Mouse (Mus musculus) cerebral cortex, adult 2 months (tissue): ENCODE results near the gene Vasn.

Source experiments
- WGBS: fragments of 180-500 bp; shearing (Covaris S2); methylation state at CpG from one replicate; pipeline ENCODE4 v1.1.7; 2018; 5-methylcytosine and 5-hydroxymethylcytosine counted together

Vasn gene

GRCm38 (mm10) chr16:4667190-4667808 lies 27.6 kb downstream of the Vasn start:
- 27% methylated on average over 3 of the region's 3 CpGs for WGBS

GRCm38 (mm10) chr16:4670317-4670716 lies 30.6 kb downstream of the Vasn start:
- WGBS: 82% methylated on average over 5 of the region's 5 CpGs

- WGBS: 73% methylated on average over 4 of the region's 4 CpGs
These were observed 34.4 kb downstream of the Vasn start for GRCm38 (mm10) chr16:4674091-4674490.

GRCm38 (mm10) chr16:4676836-4677235 lies 37.1 kb downstream of the Vasn start:
- WGBS: 84% methylated on average over 5 of the region's 5 CpGs

- WGBS: 85% methylated on average over 5 of the region's 5 CpGs
These were observed 38.3 kb downstream of the Vasn start for GRCm38 (mm10) chr16:4678080-4678479.

- 1% methylated on average over 47 of the region's 47 CpGs for whole genome bisulfite sequencing
These were observed 39.6 kb downstream of the Vasn start, which contains the start of gene Coro7 for GRCm38 (mm10) chr16:4679121-4680018. Gene Coro7 (minus strand): TSS chr16:4679777.

- 85% methylated on average over 3 of the region's 3 CpGs for WGBS
These were observed 41.2 kb downstream of the Vasn start for GRCm38 (mm10) chr16:4680922-4681455.

GRCm38 (mm10) chr16:4682628-4683179 lies 43.0 kb downstream of the Vasn start:
- 84% methylated on average over 4 of the region's 4 CpGs for WGBS

GRCm38 (mm10) chr16:4683193-4683580 lies 43.4 kb downstream of the Vasn start:
- 18% methylated on average over 9 of the region's 9 CpGs for WGBS

GRCm38 (mm10) chr16:4683581-4684456 lies 44.1 kb downstream of the Vasn start:
- under 1% methylated on average over 54 of the region's 54 CpGs for WGBS

- WGBS: under 1% methylated on average over 9 of the region's 9 CpGs
These were observed 44.7 kb downstream of the Vasn start for GRCm38 (mm10) chr16:4684457-4684791.

- 95% methylated on average over 4 of the region's 4 CpGs for WGBS
These were observed 49.6 kb downstream of the Vasn start for GRCm38 (mm10) chr16:4689371-4689770.
